Mouse (Mus musculus) embryonic fibroblast, embryonic 13.5 days (primary cell): ENCODE results near the gene Prss30. TPM values are rescaled to one million over a fixed set of nuclear protein-coding genes. Genes with fewer than 3 reads are reported as not detected.

ENCODE experiments used
- H3K27ac ChIP-seq: 2 replicates; pipeline ENCODE4 v1.5.1; 2012; ENCODE audit warnings: low read length, control low read depth, inconsistent platforms; ENCODE audit not compliant: insufficient read depth
- H3K4me1 ChIP-seq: 2 replicates; pipeline ENCODE4 v1.6.1; 2011; ENCODE audit warnings: low read length; ENCODE audit not compliant: control insufficient read depth, insufficient read depth
- H3K4me3 ChIP-seq: 2 replicates; pipeline ENCODE4 v1.5.1; 2011; ENCODE audit warnings: mild to moderate bottlenecking, control low read depth, low read length; ENCODE audit not compliant: insufficient read depth
- CTCF ChIP-seq: IDR thresholded peaks from 2 replicates; pipeline ENCODE4 v1.5.1; 2011; ENCODE audit warnings: mild to moderate bottlenecking, control low read depth, low read length, moderate library complexity, borderline replicate concordance; ENCODE audit not compliant: insufficient read depth
- POLR2A ChIP-seq: IDR thresholded peaks from 2 replicates; pipeline ENCODE4 v1.6.1; 2011; ENCODE audit warnings: low read depth, mild to moderate bottlenecking, control low read depth, low read length, moderate library complexity
- polyA plus RNA-seq: library from polyadenylated mRNA; stranded (reverse); fragments of >200 nt; gene quantifications from 2 replicates; pipeline ENCODE4 v1.2.4, GENCODE M21; 2011; ENCODE audit warnings: low read depth; ENCODE audit not compliant: missing spikeins, insufficient read length

The Prss30 gene
- polyA plus RNA-seq, 1 experiment: not detected

GRCm38 (mm10) chr17:23992789-23993553, 12.6 kb upstream of the Prss30 start:
- TF ChIP-seq POLR2A (no peak), CTCF (no peak)
- H3K4me3 ChIP-seq: no peak overlapping the region
- H3K4me1 ChIP-seq: peaks cover 6% of the 10 kb centered on the region
- no peak overlapping the region for H3K27ac ChIP-seq

DNA sequence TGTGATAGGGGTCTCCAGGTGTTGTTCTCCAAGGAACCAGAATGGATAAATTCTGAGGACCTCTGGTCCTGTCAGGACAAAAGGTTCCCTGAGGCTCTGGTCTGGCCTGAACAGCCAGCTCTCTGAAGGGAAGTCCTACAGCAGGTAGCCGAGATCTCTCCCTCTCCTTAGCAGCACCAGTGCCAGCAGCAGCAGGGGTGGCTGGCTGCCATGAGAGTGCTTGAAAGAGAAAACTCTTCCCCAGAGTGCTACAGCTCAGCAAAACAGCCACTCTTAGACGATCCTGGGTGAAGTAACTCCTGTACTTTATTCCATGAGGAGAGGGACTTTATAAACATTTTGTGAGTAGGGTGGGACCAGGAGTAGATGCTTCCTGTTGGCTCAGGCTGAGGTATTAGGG, 9.4 kb upstream of the Prss30 start:
- Histone ChIP-seq H3K27ac (no peak overlapping the region), H3K4me1 (no peaks in the 10 kb centered on the region), H3K4me3 (no peak overlapping the region)
- no peak for TF ChIP-seq CTCF
- no peak for TF ChIP-seq POLR2A

DNA sequence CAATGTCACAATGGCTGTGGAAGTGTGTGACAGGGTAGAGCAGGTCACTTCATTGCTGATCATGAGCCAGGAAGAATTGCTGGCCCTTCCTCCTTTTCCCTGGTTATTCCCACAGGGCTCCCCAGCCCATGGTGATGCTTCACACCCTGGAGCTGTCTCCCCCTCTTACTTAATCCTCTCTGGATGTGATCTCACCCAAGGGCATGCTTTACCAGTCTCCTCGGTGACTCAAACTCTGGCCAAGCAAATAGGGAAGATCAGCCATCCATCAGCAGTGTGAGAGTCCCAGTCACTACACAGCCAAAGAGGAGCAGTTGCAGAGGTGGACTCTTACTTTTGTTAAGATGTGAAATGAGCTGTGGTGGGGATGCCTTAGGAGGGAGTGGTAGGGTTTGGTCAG, 4.6 kb upstream of the Prss30 start:
- H3K4me3 ChIP-seq: no peak overlapping the region
- H3K4me1 ChIP-seq: no peaks in the 10 kb centered on the region
- H3K27ac ChIP-seq: no peak overlapping the region
- TF ChIP-seq POLR2A (no peak), CTCF (no peak)

GRCm38 (mm10) chr17:23982912-23983311, 2.5 kb upstream of the Prss30 start:
- no peak overlapping the region for H3K4me3 ChIP-seq
- no peak overlapping the region for H3K27ac ChIP-seq
- peaks cover 5% of the 10 kb centered on the region for H3K4me1 ChIP-seq
- TF ChIP-seq POLR2A (no peak), CTCF (no peak)

GRCm38 (mm10) chr17:23979471-23979870, 895 bp downstream of the Prss30 start:
- Histone ChIP-seq H3K4me1 (peaks cover 5% of the 10 kb centered on the region), H3K4me3 (no peak overlapping the region), H3K27ac (no peak overlapping the region)
- TF ChIP-seq POLR2A (no peak), CTCF (no peak)

- no peak overlapping the region for H3K27ac ChIP-seq
- TF ChIP-seq CTCF (no peak), POLR2A (no peak)
- H3K4me3 ChIP-seq: no peak overlapping the region
- H3K4me1 ChIP-seq: peaks cover 5% of the 10 kb centered on the region
These were observed 3.7 kb downstream of the Prss30 start for GRCm38 (mm10) chr17:23976665-23977064.

DNA sequence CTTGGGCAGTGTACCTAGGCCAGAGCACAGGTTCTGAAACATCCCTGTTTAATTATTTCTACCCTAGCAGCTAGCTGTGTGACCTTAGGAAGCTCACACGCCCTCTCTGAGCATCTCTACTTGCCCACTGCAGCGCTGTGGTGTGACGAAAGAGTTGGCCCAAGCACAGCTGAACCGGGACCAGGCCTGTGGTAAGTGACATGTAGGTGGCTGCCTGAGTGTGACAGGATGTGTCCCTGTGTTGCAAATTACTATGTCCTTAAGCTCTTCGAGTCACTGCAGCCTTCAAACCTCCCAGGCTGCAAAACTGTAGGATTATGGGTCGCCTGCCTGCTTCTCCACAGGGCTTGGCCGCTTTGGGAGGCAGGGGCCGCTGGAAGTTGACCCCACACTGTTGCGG, 9.1 kb downstream of the Prss30 start:
- no peaks in the 10 kb centered on the region for H3K4me1 ChIP-seq
- H3K4me3 ChIP-seq: no peak overlapping the region
- no peak for TF ChIP-seq CTCF
- no peak for TF ChIP-seq POLR2A
- H3K27ac ChIP-seq: no peak overlapping the region

DNA sequence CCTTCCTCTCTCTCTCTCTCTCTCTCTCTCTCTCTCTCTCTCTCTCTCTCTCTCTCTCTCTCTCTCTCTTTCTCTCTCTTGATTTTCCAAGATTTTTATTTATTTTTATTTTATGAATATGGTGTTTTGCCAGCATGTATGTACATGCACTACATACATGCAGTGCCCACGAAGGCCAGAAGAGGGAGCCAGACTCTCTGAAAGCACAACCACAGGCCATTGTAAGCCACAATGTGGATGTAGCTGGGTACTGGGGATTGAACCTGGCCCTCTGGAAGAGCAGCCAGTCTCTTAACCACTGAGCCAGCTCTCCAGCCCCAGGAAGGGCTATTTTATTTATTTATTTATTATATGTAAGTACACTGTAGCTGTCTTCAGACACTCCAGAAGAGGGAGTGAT, 11.1 kb downstream of the Prss30 start:
- no peak overlapping the region for H3K4me3 ChIP-seq
- TF ChIP-seq POLR2A (no peak), CTCF (peak; percentile 81; the same call in 1 of the 2 replicates)
- H3K4me1 ChIP-seq: no peaks in the 10 kb centered on the region
- no peak overlapping the region for H3K27ac ChIP-seq

- no peaks in the 10 kb centered on the region for H3K4me1 ChIP-seq
- H3K4me3 ChIP-seq: no peak overlapping the region
- TF ChIP-seq POLR2A: no peak
- TF ChIP-seq CTCF: no peak
- no peak overlapping the region for H3K27ac ChIP-seq
These were observed 11.6 kb downstream of the Prss30 start for GRCm38 (mm10) chr17:23968780-23969179.

- H3K27ac ChIP-seq: no peak overlapping the region
- no peak for TF ChIP-seq POLR2A
- TF ChIP-seq CTCF: no peak
- H3K4me1 ChIP-seq: no peaks in the 10 kb centered on the region
- no peak overlapping the region for H3K4me3 ChIP-seq
These were observed 13.5 kb downstream of the Prss30 start for GRCm38 (mm10) chr17:23966658-23967401.

DNA sequence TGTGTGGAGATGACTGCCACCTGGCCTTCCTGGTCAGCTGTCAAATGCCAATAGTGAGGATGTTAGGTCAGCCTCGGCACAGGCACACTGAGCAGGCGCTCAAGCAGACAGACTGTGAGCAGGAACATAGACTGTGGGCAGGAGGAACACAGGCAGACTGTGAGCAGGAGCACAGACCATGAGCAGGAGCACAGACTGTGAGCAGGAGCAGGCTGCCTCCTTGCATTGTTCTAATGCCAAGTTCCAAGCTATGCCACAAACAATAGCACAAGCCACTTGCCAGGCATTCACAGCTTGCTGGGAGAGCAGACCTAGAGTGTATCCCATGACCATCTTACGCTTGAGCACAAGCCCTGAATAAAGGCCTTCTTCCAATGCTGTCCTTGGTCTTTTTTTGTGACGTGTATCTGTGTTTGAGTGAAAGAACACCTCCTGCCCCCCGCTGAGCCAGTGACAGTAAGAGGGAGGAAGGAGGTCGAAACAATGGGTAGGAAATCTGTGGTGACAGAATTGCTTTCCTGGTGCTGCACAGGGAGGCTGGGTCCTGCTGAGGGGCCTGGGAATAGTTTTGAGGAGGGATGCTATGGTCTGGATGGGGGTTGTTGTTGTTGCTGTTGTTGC, 14.5 kb downstream of the Prss30 start:
- no peak for TF ChIP-seq CTCF
- no peak for TF ChIP-seq POLR2A

More for the DNA sequence above, 14.5 kb downstream of the Prss30 start:
- H3K27ac ChIP-seq: no peak overlapping the region
- no peak overlapping the region for H3K4me3 ChIP-seq
- no peaks in the 10 kb centered on the region for H3K4me1 ChIP-seq
